Mouse (Mus musculus) cerebellum, adult 18-20 months (tissue): ENCODE measurements around the gene Col4a3bp.

Experiments used
- DNase-seq, 2 experiments: peaks; one replicate each; pipeline ENCODE4 v3.0.0; 2021

Col4a3bp gene

DNA sequence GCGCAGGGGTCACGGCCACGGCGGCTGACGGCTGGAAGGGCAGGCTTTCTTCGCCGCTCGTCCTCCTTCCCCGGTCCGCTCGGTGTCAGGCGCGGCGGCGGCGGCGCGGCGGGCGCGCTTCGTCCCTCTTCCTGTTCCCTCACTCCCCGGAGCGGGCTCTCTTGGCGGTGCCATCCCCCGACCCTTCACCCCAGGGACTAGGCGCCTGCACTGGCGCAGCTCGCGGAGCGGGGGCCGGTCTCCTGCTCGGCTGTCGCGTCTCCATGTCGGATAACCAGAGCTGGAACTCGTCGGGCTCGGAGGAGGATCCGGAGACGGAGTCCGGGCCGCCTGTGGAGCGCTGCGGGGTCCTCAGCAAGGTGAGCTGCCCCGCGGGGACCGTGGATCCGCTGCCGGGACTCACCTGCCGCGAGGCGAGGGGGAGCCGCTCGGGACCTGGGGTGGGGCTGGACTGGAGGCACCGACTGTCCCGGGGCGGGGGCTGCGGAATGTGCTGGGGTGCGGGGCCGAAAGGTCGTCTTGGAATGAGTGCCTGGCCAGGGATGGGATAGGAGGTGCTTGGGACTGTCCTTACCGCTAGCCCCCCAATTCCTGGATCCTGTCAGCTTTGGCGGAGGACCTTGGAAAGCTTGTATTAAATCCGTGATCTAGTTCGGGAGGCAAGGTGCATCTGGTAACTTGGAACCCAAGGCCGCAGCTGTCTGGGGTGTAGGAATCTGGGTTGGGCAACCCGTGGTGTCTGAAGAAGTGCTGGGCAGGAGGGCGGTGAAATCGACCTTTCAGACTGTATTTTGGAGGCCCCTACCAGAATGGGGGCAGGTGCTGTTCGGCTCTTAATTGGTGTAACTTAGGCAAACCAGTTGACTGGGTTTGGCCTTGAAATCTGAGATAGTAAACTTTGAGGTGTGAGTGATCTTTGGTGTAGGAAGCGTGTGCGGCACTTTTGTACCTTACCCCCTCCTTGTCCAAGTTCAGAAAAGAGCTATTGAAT is 778 bp downstream of the Col4a3bp start:
- DNase-seq = peak in 1 of 2 experiments; percentile 64

GRCm38 (mm10) chr13:96544506-96544905 is 2.1 kb downstream of the Col4a3bp start:
- no peak for DNase-seq

DNA sequence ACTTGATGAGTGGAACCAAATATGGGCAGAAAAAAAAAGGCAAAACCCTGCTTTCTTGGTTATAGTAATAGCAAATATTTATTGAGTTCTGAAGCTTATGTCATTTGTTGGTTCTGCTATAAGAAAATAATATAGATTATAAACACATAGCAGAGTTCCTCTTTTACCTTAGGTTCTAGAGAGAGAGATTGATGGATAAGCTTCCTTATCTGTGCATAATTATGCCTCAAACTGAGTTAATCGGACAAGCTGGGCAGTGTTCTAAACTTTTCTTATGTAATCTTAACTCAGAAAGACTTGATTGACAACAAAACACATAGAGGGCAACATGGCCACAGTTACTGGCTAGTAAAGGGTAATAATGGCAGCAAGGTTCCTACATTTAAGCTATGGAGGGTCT is 4.8 kb downstream of the Col4a3bp start:
- DNase-seq = no peak

DNA sequence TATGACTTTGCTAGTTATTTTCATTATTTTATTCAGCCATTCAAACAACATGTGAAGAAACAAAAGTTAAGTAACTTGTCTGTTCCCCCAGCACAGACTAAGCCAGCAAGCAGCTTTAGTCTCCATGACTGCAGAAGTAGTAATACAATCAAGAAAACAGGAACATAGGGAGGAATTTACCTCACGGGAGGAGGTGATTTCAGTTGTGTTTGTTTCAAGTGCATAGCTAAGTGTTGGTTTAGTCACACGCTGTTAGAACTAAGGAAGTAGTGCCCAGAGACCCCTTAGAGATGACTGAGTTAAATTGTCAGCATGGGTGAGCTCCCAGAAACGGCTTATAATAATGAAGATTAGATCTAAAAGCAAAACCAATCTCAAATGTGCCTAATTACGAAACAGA is 5.5 kb downstream of the Col4a3bp start:
- DNase-seq = no peak

GRCm38 (mm10) chr13:96555099-96555498 is 12.7 kb downstream of the Col4a3bp start:
- no peak for DNase-seq

- no peak for DNase-seq
Measured at GRCm38 (mm10) chr13:96567977-96568376, 25.6 kb downstream of the Col4a3bp start.

DNA sequence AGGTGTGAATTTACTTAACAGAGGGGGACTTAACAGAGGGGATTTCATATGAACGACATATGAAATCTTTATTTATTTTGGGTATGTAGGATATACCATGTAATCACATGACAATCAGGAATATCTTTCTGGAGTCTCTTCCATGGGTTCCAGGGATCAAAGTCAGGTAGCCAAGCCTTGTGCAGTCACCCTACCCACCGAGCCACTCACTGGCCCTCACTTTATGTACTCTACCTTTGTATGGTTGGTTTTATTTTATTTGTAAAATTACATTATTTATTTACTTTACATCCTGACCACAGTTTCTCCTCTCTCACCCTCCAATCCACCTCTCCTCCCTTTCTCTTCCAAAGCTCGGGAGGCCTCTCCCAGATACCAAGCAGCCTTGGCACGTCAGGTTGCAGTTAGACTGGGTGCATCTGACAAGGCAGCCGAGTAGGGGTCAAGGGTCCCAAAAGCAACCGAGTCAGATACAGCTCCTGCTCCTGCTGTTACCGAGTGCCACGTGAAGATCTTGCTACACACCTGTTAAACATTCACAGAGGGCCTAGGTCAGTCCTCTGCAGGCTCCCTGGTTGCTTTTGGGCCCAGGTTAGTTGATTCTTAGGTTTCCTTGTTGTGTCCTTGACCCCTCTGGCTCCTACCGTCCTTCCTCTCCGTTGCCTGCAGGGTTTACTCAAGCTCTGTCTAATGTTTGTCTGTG is 28.0 kb downstream of the Col4a3bp start:
- DNase-seq = no peak

GRCm38 (mm10) chr13:96571016-96571361 is 28.6 kb downstream of the Col4a3bp start:
- DNase-seq = no peak

DNA sequence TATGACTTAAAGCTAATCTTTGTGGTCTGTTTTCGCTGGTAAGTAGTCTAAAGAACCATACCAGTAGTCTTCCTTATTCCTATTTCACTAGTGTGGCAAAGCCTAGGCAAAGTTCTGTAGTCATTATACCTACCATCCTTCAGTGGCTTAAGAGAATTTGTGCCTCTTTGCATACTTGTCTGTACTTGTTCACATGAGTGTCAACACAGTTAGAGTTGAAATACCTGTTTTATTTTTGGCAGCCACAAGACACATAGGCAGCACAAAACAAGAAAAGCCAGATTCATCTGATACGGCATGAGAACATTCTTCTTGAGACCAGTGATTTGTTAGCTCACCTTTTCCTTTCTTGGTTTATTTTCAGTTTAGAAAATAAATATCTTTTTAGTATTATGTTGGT is 31.8 kb downstream of the Col4a3bp start:
- DNase-seq = no peak

- DNase-seq = no peak
Measured at GRCm38 (mm10) chr13:96579104-96579503, 36.7 kb downstream of the Col4a3bp start.

GRCm38 (mm10) chr13:96579979-96580378 is 37.6 kb downstream of the Col4a3bp start:
- DNase-seq = no peak

- no peak for DNase-seq
Measured at GRCm38 (mm10) chr13:96584201-96584600, 41.8 kb downstream of the Col4a3bp start.

DNA sequence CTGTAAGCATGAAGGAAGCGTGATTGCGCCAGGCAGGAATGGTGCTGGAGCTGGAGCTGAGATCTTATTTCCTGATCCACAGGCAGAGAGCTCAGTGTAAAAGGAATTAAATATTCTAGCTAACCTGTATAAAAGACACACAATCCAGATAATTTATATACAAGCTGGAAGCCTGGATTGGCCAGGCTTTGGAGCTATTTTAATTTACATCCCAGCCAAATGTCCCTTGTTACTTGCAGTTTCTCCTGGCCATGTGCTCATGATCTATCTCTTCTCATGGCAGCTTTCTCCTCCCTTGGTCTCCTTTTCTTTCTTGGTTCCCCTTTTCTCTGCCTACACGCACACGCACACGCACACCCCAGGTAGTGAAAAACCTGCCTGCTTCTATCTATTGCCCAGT is 44.1 kb downstream of the Col4a3bp start:
- no peak for DNase-seq

DNA sequence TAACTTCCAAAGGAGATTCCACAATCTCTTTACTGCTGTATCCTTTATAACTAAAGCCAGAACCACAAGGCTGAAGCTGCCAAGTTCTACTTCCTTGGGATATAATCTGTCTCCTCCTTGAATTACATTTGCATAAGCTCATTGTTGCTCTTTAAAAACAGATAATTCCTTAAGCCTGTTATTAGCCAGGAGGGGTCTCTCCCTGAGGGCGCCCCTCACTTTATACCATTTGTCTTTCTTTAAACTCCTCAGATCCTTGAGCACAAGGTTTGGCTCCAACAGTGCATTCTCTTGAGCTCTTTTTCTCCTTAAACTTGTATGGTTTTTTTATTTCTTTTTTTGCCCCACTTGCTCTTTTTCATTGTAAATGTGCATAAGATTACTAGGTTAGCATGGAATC is 46.2 kb downstream of the Col4a3bp start:
- no peak for DNase-seq

DNA sequence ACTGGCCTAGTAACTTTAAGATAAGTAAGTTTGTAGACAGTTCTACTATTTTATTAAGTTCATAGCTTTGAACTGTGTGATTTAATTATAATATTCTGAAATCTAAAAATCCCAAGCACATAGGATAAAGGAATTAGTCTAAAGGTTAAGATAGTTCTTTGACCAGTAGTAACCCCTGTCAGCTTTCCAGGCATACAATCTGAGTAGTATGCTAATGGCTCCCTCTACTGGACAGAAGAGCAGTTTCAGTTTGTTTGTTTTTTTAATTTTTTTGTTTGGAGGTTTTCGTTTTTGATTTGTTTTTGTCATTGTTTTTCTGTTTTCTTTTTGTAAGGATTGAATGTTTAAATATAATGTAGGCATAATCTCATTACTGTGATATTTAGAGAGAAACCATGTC is 51.2 kb downstream of the Col4a3bp start:
- DNase-seq = peak in 1 of 2 experiments; percentile 14

DNA sequence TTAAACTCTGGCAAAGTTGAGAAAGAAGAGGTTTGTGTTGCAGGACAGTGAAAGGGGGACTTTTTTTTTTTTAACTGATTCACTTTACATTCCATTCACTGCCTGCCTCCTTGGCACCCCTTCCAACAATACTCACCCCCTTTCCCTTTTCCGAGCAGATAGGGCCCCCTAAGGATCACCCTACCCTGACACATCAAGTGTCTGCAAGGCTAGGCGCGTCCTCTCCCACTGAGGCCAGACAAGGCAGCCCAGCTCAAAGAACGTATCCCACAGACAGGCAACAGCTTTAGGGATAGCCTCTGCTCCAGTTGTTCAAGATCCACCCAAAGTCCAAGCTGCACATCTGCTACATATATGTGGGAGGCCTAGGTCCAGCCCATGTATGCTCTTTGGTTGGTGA is 51.7 kb downstream of the Col4a3bp start:
- DNase-seq = no peak

DNA sequence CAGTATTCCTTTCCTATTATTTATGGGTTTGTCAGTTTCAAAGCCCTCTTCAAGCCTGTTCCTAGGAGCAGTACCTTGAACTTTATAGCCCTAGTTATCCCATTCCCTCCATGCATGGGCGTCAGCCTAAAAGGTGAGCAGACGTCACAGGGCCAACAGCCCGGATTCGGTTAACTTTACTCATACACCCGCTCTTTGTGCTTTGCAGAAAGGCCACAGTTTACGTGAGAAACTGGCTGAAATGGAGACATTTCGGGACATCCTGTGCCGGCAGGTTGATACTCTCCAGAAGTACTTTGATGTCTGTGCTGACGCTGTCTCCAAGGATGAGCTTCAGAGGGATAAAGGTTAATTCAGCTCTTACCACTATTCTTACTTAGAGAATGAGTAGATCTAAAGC is 56.8 kb downstream of the Col4a3bp start:
- DNase-seq = no peak

- no peak for DNase-seq
Measured at GRCm38 (mm10) chr13:96604242-96604641, 61.8 kb downstream of the Col4a3bp start.

DNA sequence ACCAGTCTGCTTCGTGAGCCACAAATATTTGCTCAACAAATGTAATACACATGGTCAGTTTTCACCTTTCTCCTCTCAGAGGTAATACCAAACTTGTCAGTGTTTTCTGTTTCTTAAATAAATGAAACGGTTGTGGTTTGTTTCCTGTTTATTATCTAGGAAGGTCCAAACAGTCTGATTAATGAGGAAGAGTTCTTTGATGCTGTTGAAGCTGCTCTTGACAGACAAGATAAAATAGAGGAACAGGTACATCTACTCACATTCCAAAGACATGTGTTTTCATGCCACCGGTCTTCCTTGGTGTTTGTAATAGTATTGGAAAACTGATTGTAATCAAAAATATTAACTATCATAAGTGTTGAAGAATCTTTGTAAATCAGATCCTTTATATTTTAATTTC is 72.2 kb downstream of the Col4a3bp start:
- no peak for DNase-seq

GRCm38 (mm10) chr13:96620891-96621290 is 78.5 kb downstream of the Col4a3bp start:
- no peak for DNase-seq

DNA sequence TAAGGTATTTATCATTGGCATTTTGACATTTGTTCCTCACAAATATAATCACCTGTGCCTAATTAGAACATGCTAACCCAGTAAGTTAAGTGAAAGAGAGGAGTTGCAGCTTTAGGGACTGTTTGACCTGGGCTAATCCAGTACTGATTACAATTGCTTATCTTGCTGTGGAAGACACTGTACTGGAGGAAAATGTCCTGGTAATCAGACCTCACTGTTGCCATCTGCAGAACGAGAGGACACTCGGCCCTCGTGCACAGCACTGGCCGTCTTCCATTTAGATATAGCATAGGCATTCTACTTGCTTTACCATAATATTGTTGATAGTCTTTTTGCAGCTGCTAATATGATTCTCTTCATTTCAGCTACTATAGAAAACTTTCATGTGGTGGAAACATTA is 88.0 kb downstream of the Col4a3bp start:
- no peak for DNase-seq

DNA sequence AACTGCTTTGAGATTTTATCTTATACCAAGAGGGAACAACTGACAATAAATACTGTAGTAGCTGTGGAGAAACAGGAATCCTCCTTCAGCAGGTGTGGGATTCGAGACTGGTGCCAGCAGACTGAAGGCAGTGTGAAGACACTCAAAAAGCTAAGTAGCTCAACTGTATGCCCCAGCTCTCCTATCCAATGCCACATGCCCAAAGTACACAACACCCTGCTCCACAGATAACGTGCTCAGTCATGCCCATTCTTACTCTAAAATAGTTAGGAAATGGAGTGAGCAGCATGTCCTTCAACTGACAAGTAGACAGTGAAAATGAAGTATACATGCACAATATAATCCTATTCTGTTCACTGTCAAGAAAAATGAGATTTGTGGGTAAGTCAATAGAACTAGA is 101.8 kb downstream of the Col4a3bp start:
- DNase-seq = no peak

DNA sequence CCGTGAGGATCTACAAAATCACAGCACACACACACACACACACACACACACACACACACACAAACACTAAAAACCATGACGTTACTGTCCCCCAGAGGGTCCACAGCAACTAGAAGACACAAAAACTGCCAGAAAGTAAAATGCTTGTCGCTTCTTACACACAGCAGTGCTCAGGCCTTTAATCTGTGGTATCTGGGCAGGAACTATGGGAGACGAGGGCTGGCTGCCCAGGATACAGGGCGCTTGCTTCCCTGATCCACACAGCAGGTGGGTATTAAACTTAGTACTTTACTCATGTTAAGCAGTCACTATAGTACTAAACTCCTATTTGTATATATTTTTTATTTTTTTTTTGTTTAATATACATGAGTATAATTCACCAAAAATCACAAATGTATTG is 103.4 kb downstream of the Col4a3bp start:
- DNase-seq = no peak

DNA sequence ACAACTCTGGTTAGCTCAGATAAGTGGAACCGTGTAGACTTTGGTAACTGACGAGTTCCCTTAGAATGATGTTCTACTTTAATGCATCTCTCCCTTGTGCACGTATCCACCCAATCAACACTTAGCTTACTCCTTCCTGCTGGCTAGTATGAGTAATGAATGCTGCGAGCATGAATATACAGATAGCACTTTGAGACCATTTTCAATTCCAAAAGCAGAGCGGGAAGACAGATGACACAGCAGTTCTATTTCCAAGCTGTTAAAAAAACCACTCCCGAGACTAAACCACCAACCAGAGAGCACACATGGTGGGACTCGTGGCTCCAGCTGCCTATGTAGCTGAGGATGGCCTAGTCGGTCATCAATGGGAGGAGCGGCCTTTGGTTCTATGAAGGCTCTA is 110.6 kb downstream of the Col4a3bp start:
- DNase-seq = no peak
